Mouse (Mus musculus) E14TG2a.4 (cell line): ENCODE measurements at regions not wholly inside any gene's neighbourhood (a gene's known extent, or its start where the extent isn't known, plus 50 kb on each side); places are given as distances from the start of the nearest gene placed in this dataset.

Source experiments
- CTCF ChIP-seq: conservative IDR thresholded peaks from 2 replicates; pipeline ENCODE4 v1.5.1; 2014; ENCODE audit warnings: low read length
- NANOG ChIP-seq: IDR thresholded peaks from 2 replicates; pipeline ENCODE4 v1.6.1; 2014; ENCODE audit warnings: borderline replicate concordance, low read length, mixed read lengths

DNA sequence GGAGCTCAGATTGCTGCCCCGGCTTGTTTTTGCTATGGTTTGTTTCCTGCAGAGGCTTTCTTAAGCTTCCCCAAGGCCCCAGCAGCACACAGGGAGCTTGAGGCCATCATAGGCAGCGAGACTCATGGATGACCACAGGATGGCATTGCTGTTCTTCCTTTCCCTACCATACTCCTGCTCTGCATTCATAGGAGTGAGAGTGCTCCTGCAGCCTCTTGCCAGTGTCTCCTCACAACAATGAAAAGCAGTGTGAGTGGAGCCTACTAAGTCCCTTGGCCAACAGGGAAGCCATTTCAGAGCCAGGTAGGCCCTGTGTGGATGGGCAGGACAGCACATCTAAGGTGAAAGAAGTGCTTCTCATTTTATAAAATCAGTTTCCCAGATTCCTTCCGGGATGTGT, 391.6 kb upstream of the Stxbp6 start:
- TF ChIP-seq CTCF (no peak), NANOG (no peak)
